8 mouse cellular contexts compared by ENCODE assay signal in genomic region chr6:51795300-51795699, GRCm38 (mm10).
DNase-seq lines count a peak whose midpoint lies in the region; TF ChIP-seq lines count a peak whose summit lies in the region.
"Had no signal": no experiment of that assay in that cellular context is flagged by ENCODE, and none has a peak within 500 bp of the region (broad histone marks: within the 10 kb centered on the region; RNA-seq: fewer than 3 reads in every experiment).

No protein-coding gene starts in this region.

- DNase-seq in layer of hippocampus, adult 2 months (ENCODE audit: low spot score in 2 of 2) = peak in 1 of 2 experiments; percentile 25
- no peak for DNase-seq in layer of hippocampus, adult 8-10 months (ENCODE audit: low spot score in 2 of 2)
- DNase-seq in T-cell, adult 2 months (ENCODE audit: low spot score) = peak; percentile 25
- peak; percentile 50 for DNase-seq in lung, adult 2 months
- DNase-seq in thymus, postnatal 14 days = peak; percentile 69

- H3K27ac ChIP-seq in layer of hippocampus, adult 2 months = no peak overlapping the region
- no peak overlapping the region for H3K27ac ChIP-seq in embryonic fibroblast, embryonic 13.5 days (ENCODE audit: insufficient read depth, low read length)

- H3K4me3 ChIP-seq in layer of hippocampus, adult 2 months = no peak overlapping the region
- no peak overlapping the region for H3K4me3 ChIP-seq in E14TG2a.4 (replicated peaks; ENCODE audit: low read length)
- H3K4me3 ChIP-seq in embryonic fibroblast, embryonic 13.5 days (ENCODE audit: insufficient read depth, low read length) = no peak overlapping the region
- H3K4me3 ChIP-seq in lung, adult 2 months (replicated peaks; ENCODE audit: extremely low read depth, low read depth, low read length) = no peak overlapping the region
- H3K4me3 ChIP-seq: myocyte had no signal

- no peak for TF ChIP-seq POLR2A in embryonic fibroblast, embryonic 13.5 days (IDR thresholded peaks at IDR 0.05; ENCODE audit: low read depth, low read length)
- no peak for TF ChIP-seq POLR2A in lung, adult 2 months (IDR thresholded peaks at IDR 0.05; ENCODE audit: borderline replicate concordance, extremely low read depth, low read depth, low read length)

- H3K4me1 ChIP-seq in E14TG2a.4 (replicated peaks; ENCODE audit: low read depth, low read length) = no peaks in the 10 kb centered on the region
- no peaks in the 10 kb centered on the region for H3K4me1 ChIP-seq in embryonic fibroblast, embryonic 13.5 days (ENCODE audit: control insufficient read depth, insufficient read depth, low read length)
- H3K4me1 ChIP-seq in lung, adult 2 months (ENCODE audit: control insufficient read depth, insufficient read depth, low read length) = no peaks in the 10 kb centered on the region

- WGBS in lung, adult 2 months = 52% methylated on average over 4 of the region's 4 CpGs

- TF ChIP-seq CTCF in layer of hippocampus, adult 2 months (conservative IDR thresholded peaks at IDR 0.05) = peak; percentile 77
- TF ChIP-seq CTCF in E14TG2a.4 (conservative IDR thresholded peaks at IDR 0.05; ENCODE audit: low read length) = peak; percentile 92
- 0 out of 2 replicates have a peak, but pooled peaks have one; percentile 29 for TF ChIP-seq CTCF in embryonic fibroblast, embryonic 13.5 days (IDR thresholded peaks at IDR 0.05; ENCODE audit: borderline replicate concordance, insufficient read depth, low read length)
- peak; percentile 84 for TF ChIP-seq CTCF in lung, adult 2 months (IDR thresholded peaks at IDR 0.05; ENCODE audit: insufficient read depth, low read length)

- 0 out of 2 replicates have a peak, but pooled peaks cover 3% of the 10 kb centered on the region for H3K27me3 ChIP-seq in E14TG2a.4 (ENCODE audit: insufficient read depth, low read length)

- H3K9me3 ChIP-seq in E14TG2a.4 (ENCODE audit: low read length) = no peaks in the 10 kb centered on the region

- no peaks in the 10 kb centered on the region for H3K36me3 ChIP-seq in E14TG2a.4 (ENCODE audit: insufficient read depth, low read length)

Comparison
In these comparisons a context has a peak if more than half of its experiments do, and no peak if none do; other contexts are left out.
1. DNase-seq: peak in T-cell, adult 2 months (single experiment), lung, adult 2 months (single experiment) and thymus, postnatal 14 days (single experiment); none in layer of hippocampus, adult 8-10 months (0 of 2).
2. CTCF ChIP-seq: peak in every context shown above with its lines; median percentile 92 in E14TG2a.4; 84 in lung, adult 2 months; 77 in layer of hippocampus, adult 2 months; 29 in embryonic fibroblast, embryonic 13.5 days.